Mouse (Mus musculus) limb, embryonic 14.5 days (tissue): Measurements from ENCODE around the gene Fuca2. TPM values are rescaled to one million over a fixed set of nuclear protein-coding genes. Genes with fewer than 3 reads are reported as not detected.
"Not testable (repeated sequence)": the region's sequence is repeated elsewhere in the genome, so short reads cannot be mapped to it uniquely, and the experiment has no call there.

ENCODE experiments used
- ATAC-seq: fragments of 200-750 bp; cut with Nextera tagmentation; 2 replicates; pipeline ENCODE4 v1.8.0; 2017; ENCODE audit warnings: low read depth, moderate number of reproducible peaks, moderate TSS enrichment; ENCODE audit not compliant: low FRiP score
- DNase-seq: peaks from one replicate; pipeline ENCODE4 v3.0.0-alpha.2; 2015; ENCODE audit warnings: low spot score
- H3K27ac ChIP-seq: fragments of 300-500 bp; sonication (generic); replicated peaks from 2 replicates; pipeline ENCODE4 v1.5.1; 2014; ENCODE audit warnings: low read depth, mild to moderate bottlenecking, low read length, moderate library complexity, mixed read lengths
- H3K27me3 ChIP-seq: fragments of 300-500 bp; sonication (generic); 2 replicates; pipeline ENCODE4 v1.6.1; 2014; ENCODE audit warnings: low read length, mixed read lengths; ENCODE audit not compliant: control insufficient read depth, insufficient read depth
- H3K36me3 ChIP-seq: fragments of 300-500 bp; sonication (generic); 2 replicates; pipeline ENCODE4 v1.6.1; 2014; ENCODE audit warnings: mild to moderate bottlenecking, low read length, moderate library complexity, mixed read lengths; ENCODE audit not compliant: control insufficient read depth, insufficient read depth
- H3K4me1 ChIP-seq: fragments of 300-500 bp; sonication (generic); 2 replicates; pipeline ENCODE4 v1.6.1; 2014; ENCODE audit warnings: antibody characterized with exemption, low read length, mixed read lengths; ENCODE audit not compliant: control insufficient read depth, insufficient read depth
- H3K4me2 ChIP-seq: fragments of 300-500 bp; sonication (generic); replicated peaks from 2 replicates; pipeline ENCODE4 v1.6.1; 2014; ENCODE audit warnings: low read depth, mild to moderate bottlenecking, low read length, moderate library complexity; ENCODE audit not compliant: severe bottlenecking
- H3K4me3 ChIP-seq: fragments of 300-500 bp; sonication (generic); replicated peaks from 2 replicates; pipeline ENCODE4 v1.5.1; 2014; ENCODE audit warnings: low read length
- H3K9ac ChIP-seq: fragments of 300-500 bp; sonication (generic); 2 replicates; pipeline ENCODE4 v1.6.1; 2014; ENCODE audit warnings: mild to moderate bottlenecking, low read depth, low read length, moderate library complexity; ENCODE audit not compliant: severe bottlenecking
- H3K9me3 ChIP-seq: fragments of 300-500 bp; sonication (generic); 2 replicates; pipeline ENCODE4 v1.6.1; 2016; ENCODE audit warnings: low read length; ENCODE audit not compliant: control insufficient read depth
- POLR2A ChIP-seq: fragments of 200-500 bp; IDR thresholded peaks from 2 replicates; pipeline ENCODE4 v1.8.0; 2012; ENCODE audit warnings: inconsistent platforms, mild to moderate bottlenecking, moderate library complexity, borderline replicate concordance; ENCODE audit not compliant: insufficient read depth, insufficient read length; ENCODE audit errors: extremely low read depth
- WGBS: fragments of 180-500 bp; shearing (Covaris S2); extraction: QIAGEN DNeasy Blood & Tissue Kit; methylation state at CpG from one replicate; pipeline ENCODE4 v1.1.7; 2014; 5-methylcytosine and 5-hydroxymethylcytosine counted together
- polyA plus RNA-seq, 2 experiments: library from polyadenylated mRNA; depleted of rRNA in 1 of 2; stranded (reverse) in 1 of 2; unstranded in 1 of 2; fragments of >200 nt; fragmentation: Nextera tagmentation in 1 of 2; extraction: Ambion mirVana in 1 of 2; gene quantifications; 2 replicates each; pipeline versions ENCODE4 v1.2.1 to v1.2.3; 2012 to 2014

The Fuca2 gene
- polyA plus RNA-seq (2012; rRNA removed) (23.3 and 33.1 TPM in 2 replicates), polyA plus RNA-seq (2014; fragmentation: Nextera tagmentation; extraction: Ambion mirVana) (55.7 and 55.8 TPM in 2 replicates)

- Histone ChIP-seq H3K27me3 (no peaks in the 10 kb centered on the region), H3K4me1 (no peaks in the 10 kb centered on the region), H3K9ac (no peak within 1 kb of the TSS), H3K4me3 (no peak within 1 kb of the TSS), H3K4me2 (no peak within 1 kb of the TSS), H3K36me3 (no peaks in the 10 kb centered on the region; the same call in 1 of the 2 replicates), H3K9me3 (no peaks in the 10 kb centered on the region), H3K27ac (no peak within 1 kb of the TSS)
- 85% methylated on average over 2 of the region's 2 CpGs for WGBS
- ATAC-seq, result no peak
- no peak for DNase-seq
- no peak for TF ChIP-seq POLR2A
Observed at GRCm38 (mm10) chr10:13499331-13499730, at the start of gene Fuca2. TSS of gene Fuca2 (plus strand) at chr10:13499540.

GRCm38 (mm10) chr10:13451640-13452039 is 47.7 kb upstream of the Fuca2 start:
- no peak for DNase-seq
- no peaks in the 10 kb centered on the region for H3K27me3 ChIP-seq
- 81% methylated on average over 6 of the region's 6 CpGs for WGBS
- no peak overlapping the region for H3K4me2 ChIP-seq
- no peaks in the 10 kb centered on the region for H3K9me3 ChIP-seq
- no peak overlapping the region for H3K27ac ChIP-seq
- no peak for TF ChIP-seq POLR2A
- H3K36me3 ChIP-seq, result no peaks in the 10 kb centered on the region
- H3K4me1 ChIP-seq, result peaks cover 10% of the 10 kb centered on the region
- ATAC-seq, result no peak
- no peak overlapping the region for H3K9ac ChIP-seq
- no peak overlapping the region for H3K4me3 ChIP-seq

GRCm38 (mm10) chr10:13453200-13453990 is 45.9 kb upstream of the Fuca2 start:
- no peak overlapping the region for H3K9ac ChIP-seq
- DNase-seq (no peak), ATAC-seq (no peak)
- H3K9me3 ChIP-seq, result no peaks in the 10 kb centered on the region
- no peaks in the 10 kb centered on the region for H3K27me3 ChIP-seq
- H3K27ac ChIP-seq, result no peak overlapping the region
- H3K4me3 ChIP-seq, result no peak overlapping the region
- H3K36me3 ChIP-seq, result no peaks in the 10 kb centered on the region
- whole genome bisulfite sequencing, result 62% methylated on average over 13 of the region's 13 CpGs
- no peak overlapping the region for H3K4me2 ChIP-seq
- peaks cover 4% of the 10 kb centered on the region for H3K4me1 ChIP-seq
- no peak for TF ChIP-seq POLR2A

GRCm38 (mm10) chr10:13464295-13464694 is 35.0 kb upstream of the Fuca2 start:
- not testable (repeated sequence) for H3K9me3 ChIP-seq, H3K27ac ChIP-seq, DNase-seq, H3K27me3 ChIP-seq, H3K4me1 ChIP-seq, H3K36me3 ChIP-seq, H3K4me3 ChIP-seq, H3K4me2 ChIP-seq, ATAC-seq, H3K9ac ChIP-seq
- WGBS, result 86% methylated on average over 3 of the region's 3 CpGs

GRCm38 (mm10) chr10:13466925-13467324 is 32.4 kb upstream of the Fuca2 start:
- no peak for DNase-seq
- no peaks in the 10 kb centered on the region for H3K4me1 ChIP-seq
- H3K9me3 ChIP-seq, result no peaks in the 10 kb centered on the region
- no peak overlapping the region for H3K4me3 ChIP-seq
- 76% methylated on average over 5 of the region's 5 CpGs for WGBS
- TF ChIP-seq POLR2A, result no peak
- ATAC-seq, result no peak
- H3K4me2 ChIP-seq, result no peak overlapping the region
- no peak overlapping the region for H3K27ac ChIP-seq
- peaks cover 4% of the 10 kb centered on the region; the same call in 1 of the 2 replicates for H3K27me3 ChIP-seq
- H3K9ac ChIP-seq, result no peak overlapping the region
- no peaks in the 10 kb centered on the region for H3K36me3 ChIP-seq

- not testable (repeated sequence) for H3K4me3 ChIP-seq, ATAC-seq, H3K36me3 ChIP-seq, H3K4me1 ChIP-seq, DNase-seq, H3K9me3 ChIP-seq, H3K4me2 ChIP-seq, H3K9ac ChIP-seq, H3K27ac ChIP-seq
- 80% methylated on average over 6 of the region's 6 CpGs for WGBS
- peaks cover 14% of the 10 kb centered on the region; the same call in 1 of the 2 replicates for H3K27me3 ChIP-seq
Observed at GRCm38 (mm10) chr10:13468025-13468529, 31.3 kb upstream of the Fuca2 start.
